Mouse (Mus musculus) midbrain, postnatal 0 days (tissue): ENCODE measurements around the gene Tm7sf2. TPM values are rescaled to one million over a fixed set of nuclear protein-coding genes. Genes with fewer than 3 reads are reported as not detected.

Experiments used
- ATAC-seq: fragments of 200-750 bp; cut with Nextera tagmentation; 2 replicates; pipeline ENCODE4 v1.8.0; 2017; ENCODE audit warnings: moderate number of reproducible peaks, mild to moderate bottlenecking, moderate TSS enrichment, moderate library complexity; ENCODE audit not compliant: low FRiP score
- DNase-seq: peaks from one replicate; pipeline ENCODE4 v3.0.0-alpha.2; 2015; ENCODE audit warnings: low spot score
- H3K27ac ChIP-seq: fragments of 300-500 bp; sonication (generic); 2 replicates; pipeline ENCODE4 v1.5.1; 2014; ENCODE audit warnings: low read depth, mild to moderate bottlenecking, low read length, mixed read lengths
- H3K27me3 ChIP-seq: fragments of 300-500 bp; sonication (generic); 2 replicates; pipeline ENCODE4 v1.6.1; 2014; ENCODE audit warnings: low read length, control low read depth, mixed read lengths; ENCODE audit not compliant: insufficient read depth
- H3K36me3 ChIP-seq: fragments of 300-500 bp; sonication (generic); 2 replicates; pipeline ENCODE4 v1.6.1; 2014; ENCODE audit warnings: low read length, control low read depth, mixed read lengths; ENCODE audit not compliant: insufficient read depth
- H3K4me1 ChIP-seq: fragments of 300-500 bp; sonication (generic); 2 replicates; pipeline ENCODE4 v1.6.1; 2014; ENCODE audit warnings: mild to moderate bottlenecking, control low read depth, antibody characterized with exemption, low read length, mixed read lengths; ENCODE audit not compliant: insufficient read depth
- H3K4me2 ChIP-seq: fragments of 300-500 bp; sonication (generic); 2 replicates; pipeline ENCODE4 v1.6.1; 2014; ENCODE audit warnings: low read depth, mild to moderate bottlenecking, low read length, mixed read lengths; ENCODE audit not compliant: poor library complexity, severe bottlenecking
- H3K4me3 ChIP-seq: fragments of 300-500 bp; sonication (generic); 2 replicates; pipeline ENCODE4 v1.5.1; 2014; ENCODE audit warnings: low read depth, mild to moderate bottlenecking, low read length, moderate library complexity
- H3K9ac ChIP-seq: fragments of 300-500 bp; sonication (generic); replicated peaks from 2 replicates; pipeline ENCODE4 v1.6.1; 2014; ENCODE audit warnings: mild to moderate bottlenecking, low read length, moderate library complexity, mixed read lengths; ENCODE audit not compliant: poor library complexity, severe bottlenecking
- H3K9me3 ChIP-seq: fragments of 300-500 bp; sonication (generic); 2 replicates; pipeline ENCODE4 v1.6.1; 2016; ENCODE audit warnings: low read length, control low read depth
- CTCF ChIP-seq: IDR thresholded peaks from 2 replicates; pipeline ENCODE4 v1.5.1; 2016; ENCODE audit warnings: antibody characterized with exemption, mild to moderate bottlenecking
- WGBS: fragments of 180-500 bp; shearing (Covaris S2); extraction: QIAGEN DNeasy Blood & Tissue Kit; methylation state at CpG from one replicate; pipeline ENCODE4 v1.1.7; 2014; 5-methylcytosine and 5-hydroxymethylcytosine counted together
- polyA plus RNA-seq: library from polyadenylated mRNA; unstranded; fragments of >200 nt; fragmentation: Nextera tagmentation; extraction: Ambion mirVana; gene quantifications from 2 replicates; pipeline ENCODE4 v1.2.1, GENCODE M21; 2015
- total RNA-seq: library from RNA; depleted of rRNA; stranded (reverse); fragments of >200 nt; gene quantifications from 2 replicates; pipeline ENCODE4 v1.2.3, GENCODE M21; 2014

The Tm7sf2 gene
- total and polyA plus RNA-seq, 2 experiments from 2014 or later = 50.2 to 79.5 TPM

- no peaks in the 10 kb centered on the region for H3K9me3 ChIP-seq
- H3K27me3 ChIP-seq = no peaks in the 10 kb centered on the region
- H3K4me1 ChIP-seq = peaks cover 14% of the 10 kb centered on the region
- H3K4me3 ChIP-seq = peak overlapping the region; percentile 48
- peak overlapping the region; percentile 77 for H3K4me2 ChIP-seq
- no peak for TF ChIP-seq CTCF
- H3K36me3 ChIP-seq = peaks cover 27% of the 10 kb centered on the region
- peak overlapping the region; percentile 85 for H3K27ac ChIP-seq
- DNase-seq (no peak), ATAC-seq (0 out of 2 replicates have a peak, but pooled peaks have one; percentile 2)
- 37% methylated on average over 5 of the region's 5 CpGs for WGBS
- peak overlapping the region; percentile 65 for H3K9ac ChIP-seq
Measured at GRCm38 (mm10) chr19:6066571-6066970, 1.6 kb downstream of the Tm7sf2 start.

GRCm38 (mm10) chr19:6063081-6063480 lies 5.1 kb downstream of the Tm7sf2 start:
- Histone ChIP-seq H3K4me2 (no peak overlapping the region), H3K27ac (no peak overlapping the region), H3K27me3 (no peaks in the 10 kb centered on the region), H3K4me1 (peaks cover 18% of the 10 kb centered on the region), H3K9me3 (no peaks in the 10 kb centered on the region), H3K9ac (no peak overlapping the region), H3K4me3 (no peak overlapping the region), H3K36me3 (no peaks in the 10 kb centered on the region)
- no peak for TF ChIP-seq CTCF
- no peak for DNase-seq
- no peak for ATAC-seq
- 98% methylated on average over 6 of the region's 6 CpGs for WGBS

GRCm38 (mm10) chr19:6062418-6062817 lies 5.8 kb downstream of the Tm7sf2 start:
- 65% methylated on average over 5 of the region's 5 CpGs for WGBS
- H3K4me3 ChIP-seq = peak overlapping the region; percentile 89
- no peak for ATAC-seq
- H3K9ac ChIP-seq = peak overlapping the region; percentile 93
- no peaks in the 10 kb centered on the region for H3K9me3 ChIP-seq
- no peaks in the 10 kb centered on the region for H3K36me3 ChIP-seq
- DNase-seq = no peak
- no peaks in the 10 kb centered on the region for H3K27me3 ChIP-seq
- peaks cover 18% of the 10 kb centered on the region for H3K4me1 ChIP-seq
- H3K27ac ChIP-seq = peak overlapping the region; percentile 92
- no peak for TF ChIP-seq CTCF
- H3K4me2 ChIP-seq = peak overlapping the region; percentile 98

DNA sequence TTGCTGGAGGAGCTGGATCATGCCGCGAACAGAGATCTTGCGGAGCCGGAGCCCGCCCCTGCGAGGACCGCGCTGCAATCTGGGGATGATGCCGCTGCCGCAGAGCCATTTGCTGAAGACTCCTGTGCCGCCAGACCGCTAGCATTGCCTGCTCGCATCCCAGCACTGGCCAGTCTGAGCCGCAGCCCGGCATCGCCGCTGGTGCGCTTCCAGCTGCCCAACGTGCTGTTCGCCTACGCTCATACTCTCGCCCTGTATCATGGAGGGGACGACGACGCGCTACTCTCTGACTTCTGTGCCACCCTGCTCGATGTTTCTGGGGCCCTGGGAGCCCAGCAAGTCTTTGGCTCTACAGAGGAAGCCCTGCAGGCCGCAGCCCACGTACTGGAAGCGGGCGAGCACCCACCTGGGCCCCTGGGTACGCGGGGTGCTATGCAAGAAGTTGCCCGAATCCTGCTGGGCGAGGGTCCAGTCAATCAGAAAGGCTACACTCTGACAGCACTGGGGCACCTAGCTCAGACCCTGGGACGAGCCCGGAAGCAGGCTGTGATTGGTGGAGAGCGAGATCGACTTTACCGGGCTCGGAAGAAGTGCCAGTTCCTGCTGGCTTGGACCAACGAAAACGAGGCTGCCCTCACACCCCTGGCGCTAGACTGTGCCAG lies 6.4 kb downstream of the Tm7sf2 start:
- H3K9me3 ChIP-seq = no peaks in the 10 kb centered on the region
- no peaks in the 10 kb centered on the region for H3K36me3 ChIP-seq
- H3K4me3 ChIP-seq = peak overlapping the region; percentile 89
- ATAC-seq (no peak), DNase-seq (peak; percentile 49)
- 1% methylated on average over 44 of the region's 44 CpGs for WGBS
- H3K27ac ChIP-seq = peak overlapping the region; percentile 92
- H3K4me1 ChIP-seq = peaks cover 18% of the 10 kb centered on the region
- H3K9ac ChIP-seq = peak overlapping the region; percentile 93
- H3K27me3 ChIP-seq = no peaks in the 10 kb centered on the region
- peak overlapping the region; percentile 98 for H3K4me2 ChIP-seq
- TF ChIP-seq CTCF = no peak

DNA sequence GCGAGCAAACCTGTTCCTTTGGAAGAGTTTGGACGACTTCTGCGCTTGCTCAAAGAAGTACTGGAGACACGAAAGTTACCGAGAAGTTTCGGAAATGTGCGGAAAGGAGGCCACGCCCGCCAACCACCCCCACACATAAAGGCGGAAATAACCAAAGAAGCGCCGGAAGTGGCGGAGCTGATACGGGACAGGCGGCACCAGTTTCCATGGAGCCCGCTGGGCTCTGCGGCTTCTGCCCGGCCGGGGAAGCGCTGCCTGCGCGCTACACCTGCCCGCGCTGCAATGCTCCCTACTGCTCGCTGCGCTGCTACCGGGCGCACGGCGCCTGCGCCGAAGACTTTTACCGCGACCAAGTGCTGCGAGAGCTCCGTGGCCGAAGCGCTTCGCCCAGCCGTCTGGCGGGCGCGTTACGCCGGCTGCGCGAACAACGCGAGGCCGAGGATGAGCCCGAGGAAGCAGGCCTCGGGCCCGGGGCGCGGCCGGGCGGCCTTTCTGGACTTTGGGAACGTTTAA lies 7.1 kb downstream of the Tm7sf2 start, which contains the start of gene Znhit2:
Gene Znhit2 (plus strand): TSS at position 172 of the 513 bp plus-strand sequence.
- Histone ChIP-seq H3K9ac (peak within 1 kb of the TSS; percentile 93), H3K36me3 (no peaks in the 10 kb centered on the region), H3K4me2 (peak within 1 kb of the TSS; percentile 98), H3K4me3 (peak within 1 kb of the TSS; percentile 89), H3K27ac (peak within 1 kb of the TSS; percentile 92), H3K27me3 (no peaks in the 10 kb centered on the region), H3K9me3 (no peaks in the 10 kb centered on the region), H3K4me1 (peaks cover 14% of the 10 kb centered on the region)
- under 1% methylated on average over 58 of the region's 58 CpGs for WGBS
- ATAC-seq (peak; percentile 79), DNase-seq (peak; percentile 96)
- TF ChIP-seq CTCF = peak; percentile 41

- H3K4me2 ChIP-seq = peak overlapping the region; percentile 85
- peaks cover 13% of the 10 kb centered on the region for H3K4me1 ChIP-seq
- peaks cover 3% of the 10 kb centered on the region for H3K36me3 ChIP-seq
- 82% methylated on average over 5 of the region's 5 CpGs for WGBS
- no peak for DNase-seq
- H3K27ac ChIP-seq = no peak overlapping the region
- no peak overlapping the region for H3K9ac ChIP-seq
- no peak for TF ChIP-seq CTCF
- no peaks in the 10 kb centered on the region for H3K9me3 ChIP-seq
- H3K4me3 ChIP-seq = peak overlapping the region; percentile 53; the same call in 1 of the 2 replicates
- H3K27me3 ChIP-seq = no peaks in the 10 kb centered on the region
- no peak for ATAC-seq
Measured at GRCm38 (mm10) chr19:6058966-6059365, 9.2 kb downstream of the Tm7sf2 start.
